Mouse (Mus musculus): ENCODE measurements around the gene Dennd1a. TPM values are rescaled to one million over a fixed set of nuclear protein-coding genes. Genes with fewer than 3 reads are reported as not detected.

Dennd1a gene
- polyA plus RNA-seq, 1 experiment from 2014 or later: 18.1 TPM

DNA sequence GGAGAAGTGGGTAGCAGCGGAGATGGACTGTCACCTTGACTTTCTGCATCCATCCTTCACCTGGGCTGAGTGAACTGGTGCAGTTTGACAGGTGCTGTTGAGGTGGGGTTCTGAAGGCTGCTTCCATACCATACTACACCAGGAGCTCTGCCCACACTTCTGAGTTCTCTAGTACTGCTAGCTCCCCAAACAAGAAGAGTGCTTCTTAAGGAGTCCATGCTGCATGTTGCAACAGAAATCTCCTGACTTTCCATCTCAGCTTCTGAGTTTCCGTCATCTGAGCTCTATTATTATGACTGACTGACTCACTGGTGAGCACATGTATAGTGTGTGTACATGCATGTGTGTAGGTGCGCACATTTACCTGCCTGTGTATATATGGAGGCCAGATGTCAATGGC is 449.6 kb downstream of the Dennd1a start:
- Histone ChIP-seq H3K27ac (replicated peaks) (no peak overlapping the region), H3K9me3 (no peaks in the 10 kb centered on the region), H3K4me2 (replicated peaks) (no peak overlapping the region), H3K4me1 (peaks cover 22% of the 10 kb centered on the region), H3K9ac (replicated peaks) (no peak overlapping the region), H3K4me3 (no peak overlapping the region), H3K36me3 (0 out of 2 replicates have a peak, but pooled peaks cover 3% of the 10 kb centered on the region), H3K27me3 (no peaks in the 10 kb centered on the region)
- no peak for ATAC-seq (replicated peaks)
- 98% methylated on average over 3 of the region's 3 CpGs for WGBS

DNA sequence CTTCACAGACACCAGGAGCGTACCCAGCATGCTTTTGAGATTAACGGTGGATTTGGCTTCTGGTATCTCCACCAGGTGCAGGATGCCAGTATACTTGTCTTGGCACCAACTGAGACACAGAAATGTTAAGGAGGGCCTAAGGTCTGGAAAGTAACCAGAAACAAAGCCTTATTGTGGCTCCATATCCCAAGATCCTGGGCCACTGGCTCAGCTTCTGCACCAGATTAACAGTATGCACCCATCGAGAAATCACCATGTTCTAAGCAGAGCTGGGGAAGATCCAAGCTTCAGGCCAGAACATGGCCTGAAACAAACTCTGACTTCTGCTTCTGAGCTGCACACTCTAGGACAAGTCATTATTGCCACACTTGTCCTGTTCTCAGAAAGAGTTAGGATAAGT is 450.3 kb downstream of the Dennd1a start:
- Histone ChIP-seq H3K27ac (replicated peaks) (no peak overlapping the region), H3K4me3 (no peak overlapping the region), H3K4me1 (peaks cover 21% of the 10 kb centered on the region), H3K4me2 (replicated peaks) (no peak overlapping the region), H3K9me3 (no peaks in the 10 kb centered on the region), H3K9ac (replicated peaks) (no peak overlapping the region), H3K27me3 (no peaks in the 10 kb centered on the region), H3K36me3 (0 out of 2 replicates have a peak, but pooled peaks cover 3% of the 10 kb centered on the region)
- ATAC-seq (replicated peaks): no peak
- WGBS: 93% methylated on average over 3 of the region's 3 CpGs

DNA sequence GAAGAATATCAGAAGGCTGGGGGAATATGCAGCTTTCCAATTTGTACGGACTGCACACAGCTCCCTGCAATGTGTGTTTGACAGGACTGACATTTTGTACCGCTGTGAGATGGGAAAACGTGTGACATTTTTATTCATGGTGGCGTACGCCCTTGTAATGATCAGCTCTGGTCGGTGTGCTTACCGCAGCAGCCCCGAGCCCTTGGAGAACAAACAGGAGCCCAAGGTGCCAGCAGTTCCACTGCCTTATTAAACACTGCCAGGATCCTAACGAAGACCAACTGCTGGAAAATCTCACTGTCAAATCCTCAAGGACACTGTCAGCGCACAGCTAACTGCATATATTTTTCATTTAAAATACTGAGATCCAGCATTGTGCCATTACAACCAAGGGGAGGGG is 454.9 kb downstream of the Dennd1a start:
- ATAC-seq (replicated peaks): no peak
- no peaks in the 10 kb centered on the region for H3K27me3 ChIP-seq
- no peaks in the 10 kb centered on the region for H3K36me3 ChIP-seq
- H3K9ac ChIP-seq (replicated peaks): no peak overlapping the region
- H3K9me3 ChIP-seq: no peaks in the 10 kb centered on the region
- no peak overlapping the region for H3K27ac ChIP-seq (replicated peaks)
- H3K4me3 ChIP-seq: no peak overlapping the region
- WGBS: 29% methylated on average over 10 of the region's 10 CpGs
- H3K4me2 ChIP-seq (replicated peaks): no peak overlapping the region
- H3K4me1 ChIP-seq: peaks cover 28% of the 10 kb centered on the region

DNA sequence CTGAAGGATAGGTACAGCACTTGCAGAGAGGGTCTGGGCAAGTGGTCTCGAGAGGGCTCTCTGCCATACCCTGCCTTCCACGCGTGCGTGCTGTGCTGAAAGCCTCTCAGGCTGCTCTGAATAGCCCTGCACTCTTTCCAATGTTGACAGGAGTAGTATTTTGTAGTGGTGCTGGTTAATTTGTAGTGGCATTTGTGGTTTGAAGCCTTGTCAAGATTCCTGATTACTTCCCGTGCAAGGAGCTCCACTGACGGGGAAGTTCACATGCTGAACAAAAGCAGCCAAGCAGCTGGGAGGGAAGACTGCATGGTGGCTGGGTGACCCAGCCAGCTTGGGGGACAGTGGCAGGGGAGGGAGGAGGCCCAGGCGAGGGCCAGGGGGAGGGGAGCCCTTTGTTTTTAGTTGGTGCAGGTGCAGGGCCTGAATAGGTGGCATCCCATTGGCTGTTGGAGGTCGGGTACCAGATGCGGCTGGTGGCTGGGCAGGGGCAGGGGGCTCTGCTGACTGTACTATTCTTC is 457.4 kb downstream of the Dennd1a start:
- Histone ChIP-seq H3K9ac (replicated peaks) (no peak overlapping the region), H3K4me1 (peaks cover 28% of the 10 kb centered on the region), H3K27me3 (no peaks in the 10 kb centered on the region), H3K27ac (replicated peaks) (peak overlapping the region; percentile 70), H3K4me3 (no peak overlapping the region), H3K36me3 (no peaks in the 10 kb centered on the region), H3K9me3 (no peaks in the 10 kb centered on the region), H3K4me2 (replicated peaks) (no peak overlapping the region)
- ATAC-seq (replicated peaks): peak; percentile 71
- 9% methylated on average over 9 of the region's 9 CpGs for WGBS

DNA sequence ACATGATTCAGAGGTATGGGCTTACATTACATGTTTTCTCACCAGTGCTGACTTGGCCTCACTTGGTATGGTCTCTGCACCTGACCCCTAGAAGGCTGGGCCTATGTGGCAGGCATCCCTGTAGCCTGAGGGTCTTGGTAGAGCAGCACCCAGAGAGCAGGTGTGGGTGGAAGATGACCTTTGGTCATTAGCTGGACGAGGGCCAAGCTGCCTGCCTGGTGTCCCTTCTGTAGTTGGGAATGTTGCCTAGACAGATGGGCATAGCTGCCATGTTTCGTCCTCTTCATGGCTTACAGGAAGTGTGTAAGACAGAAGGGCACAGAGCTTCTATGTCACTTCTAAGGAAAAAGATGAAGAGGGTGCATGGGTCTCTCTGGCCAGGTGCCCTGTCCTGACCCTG is 463.4 kb downstream of the Dennd1a start:
- WGBS: 88% methylated on average over 2 of the region's 2 CpGs
- H3K4me3 ChIP-seq: no peak overlapping the region
- no peak overlapping the region for H3K4me2 ChIP-seq (replicated peaks)
- no peaks in the 10 kb centered on the region for H3K36me3 ChIP-seq
- H3K27me3 ChIP-seq: no peaks in the 10 kb centered on the region
- H3K9me3 ChIP-seq: no peaks in the 10 kb centered on the region
- no peak for ATAC-seq (replicated peaks)
- H3K4me1 ChIP-seq: peaks cover 16% of the 10 kb centered on the region
- H3K9ac ChIP-seq (replicated peaks): no peak overlapping the region
- H3K27ac ChIP-seq (replicated peaks): no peak overlapping the region

DNA sequence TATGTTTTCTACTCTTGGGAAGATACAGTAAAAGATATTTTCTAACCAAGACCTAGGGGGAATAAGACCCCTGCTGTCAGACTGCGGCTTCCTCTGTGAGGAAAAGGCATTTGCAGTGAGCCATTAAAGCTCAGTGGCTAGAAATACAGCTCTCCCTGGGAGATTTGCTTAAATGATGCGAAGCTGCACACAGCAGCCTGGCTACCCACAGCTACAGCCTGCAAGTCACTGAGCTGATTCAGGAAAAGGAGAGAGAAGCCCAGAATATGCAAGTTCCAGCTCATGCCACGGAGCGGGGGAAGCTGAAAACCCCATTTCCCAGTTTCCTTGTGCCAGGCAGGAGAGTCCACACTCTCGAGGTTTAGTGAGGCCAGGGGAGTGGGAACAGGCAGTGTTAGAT is 465.1 kb downstream of the Dennd1a start:
- 54% methylated on average over 5 of the region's 5 CpGs for WGBS
- no peak overlapping the region for H3K4me3 ChIP-seq
- no peak overlapping the region for H3K9ac ChIP-seq (replicated peaks)
- no peak overlapping the region for H3K27ac ChIP-seq (replicated peaks)
- no peak overlapping the region for H3K4me2 ChIP-seq (replicated peaks)
- no peaks in the 10 kb centered on the region for H3K27me3 ChIP-seq
- H3K4me1 ChIP-seq: peaks cover 28% of the 10 kb centered on the region
- no peak for ATAC-seq (replicated peaks)
- H3K36me3 ChIP-seq: no peaks in the 10 kb centered on the region
- H3K9me3 ChIP-seq: no peaks in the 10 kb centered on the region

DNA sequence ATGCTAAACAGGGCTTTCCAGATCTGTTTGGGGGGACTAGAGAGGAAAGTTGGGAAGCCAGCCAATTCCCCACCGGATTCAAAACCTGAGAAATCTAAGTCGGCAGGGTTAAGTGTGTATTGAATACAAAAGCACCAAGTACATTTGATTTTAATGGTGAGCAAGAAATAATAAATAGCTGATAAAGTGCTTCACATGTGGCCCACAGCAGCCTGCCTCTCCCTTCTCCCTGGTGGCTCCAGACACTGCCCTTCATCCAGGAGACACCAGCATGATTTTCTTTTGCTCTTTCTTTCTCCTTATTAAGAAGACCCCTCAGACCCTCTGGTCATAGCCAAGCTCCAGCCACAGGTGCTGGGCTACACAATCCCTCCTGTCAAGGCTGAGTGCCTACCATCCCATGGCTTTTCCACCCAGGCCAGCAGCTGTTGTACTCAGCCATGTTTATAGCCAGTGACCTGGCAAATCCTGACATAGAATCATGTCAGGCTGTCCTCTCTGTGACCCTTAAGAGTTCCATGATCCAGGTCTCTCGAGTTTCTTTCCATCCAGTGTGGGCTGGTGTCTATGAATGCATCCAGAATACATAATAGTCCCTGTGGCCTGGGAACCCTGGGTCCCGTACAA is 467.6 kb downstream of the Dennd1a start:
- Histone ChIP-seq H3K27ac (replicated peaks) (peak overlapping the region; percentile 75), H3K4me2 (replicated peaks) (no peak overlapping the region), H3K36me3 (no peaks in the 10 kb centered on the region), H3K27me3 (no peaks in the 10 kb centered on the region), H3K4me1 (peaks cover 35% of the 10 kb centered on the region), H3K9me3 (no peaks in the 10 kb centered on the region), H3K4me3 (no peak overlapping the region), H3K9ac (replicated peaks) (no peak overlapping the region)
- WGBS: 22% methylated on average over 4 of the region's 4 CpGs
- no peak for ATAC-seq (replicated peaks)

DNA sequence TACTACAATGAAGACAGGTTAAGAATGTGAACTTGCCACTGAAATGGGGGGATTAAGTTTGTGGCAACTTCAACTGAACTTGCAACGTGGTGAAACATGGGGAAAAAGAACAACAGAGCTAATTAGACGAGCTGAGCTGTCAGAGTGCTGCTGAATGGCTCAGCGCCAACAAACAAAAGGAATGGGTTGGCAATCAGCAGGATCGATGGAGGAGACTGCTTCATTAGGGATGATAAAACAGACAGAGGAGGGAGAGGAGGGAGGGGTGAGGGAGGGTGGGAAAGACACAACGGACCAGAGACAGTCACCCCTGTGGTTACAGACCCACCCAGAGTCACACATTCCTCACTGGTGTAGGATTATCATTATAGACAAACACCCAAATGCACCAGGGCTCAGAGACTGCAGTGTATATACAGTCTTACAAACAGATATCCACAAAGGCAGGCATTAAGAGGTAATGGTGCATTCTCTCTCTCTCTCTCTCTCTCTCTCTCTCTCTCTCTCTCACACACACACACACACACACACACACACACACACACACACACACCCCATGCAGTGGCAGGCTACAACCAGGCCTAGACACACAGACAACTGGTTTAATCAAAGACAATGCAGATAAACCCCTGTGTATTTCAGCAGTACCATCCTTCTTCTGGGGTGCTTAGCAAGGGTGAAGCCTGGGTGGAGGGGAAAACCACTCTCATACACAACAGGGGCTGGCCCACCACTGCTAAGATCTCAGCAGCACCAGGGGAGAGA is 468.2 kb downstream of the Dennd1a start:
- ATAC-seq (replicated peaks): peak; percentile 66
- Histone ChIP-seq H3K4me2 (replicated peaks) (no peak overlapping the region), H3K4me1 (peaks cover 35% of the 10 kb centered on the region), H3K27me3 (no peaks in the 10 kb centered on the region), H3K4me3 (no peak overlapping the region), H3K9ac (replicated peaks) (no peak overlapping the region), H3K36me3 (no peaks in the 10 kb centered on the region), H3K9me3 (no peaks in the 10 kb centered on the region), H3K27ac (replicated peaks) (peak overlapping the region; percentile 75)
- WGBS: 2% methylated on average over 5 of the region's 5 CpGs

DNA sequence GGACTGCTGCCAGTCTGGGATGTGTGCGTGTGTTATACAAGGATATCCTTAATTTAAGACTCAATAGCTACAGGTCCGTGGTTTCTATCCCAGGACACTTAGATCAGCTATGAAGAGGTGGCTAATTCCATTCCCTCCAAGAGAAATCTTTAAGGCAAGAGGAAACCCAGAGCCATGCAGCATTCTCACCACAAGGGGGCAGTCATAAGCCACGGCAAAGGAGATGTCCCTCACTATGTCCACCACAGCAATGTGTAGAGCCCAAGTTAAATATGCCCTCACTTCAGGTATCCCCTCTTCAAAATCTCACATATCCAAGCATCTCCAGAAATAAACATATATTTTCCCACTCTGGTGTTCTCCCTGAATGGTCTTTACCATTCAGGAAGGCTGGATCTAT is 471.5 kb downstream of the Dennd1a start:
- H3K4me1 ChIP-seq: peaks cover 43% of the 10 kb centered on the region
- no peak; the same call in 1 of the 2 replicates for ATAC-seq (replicated peaks)

DNA sequence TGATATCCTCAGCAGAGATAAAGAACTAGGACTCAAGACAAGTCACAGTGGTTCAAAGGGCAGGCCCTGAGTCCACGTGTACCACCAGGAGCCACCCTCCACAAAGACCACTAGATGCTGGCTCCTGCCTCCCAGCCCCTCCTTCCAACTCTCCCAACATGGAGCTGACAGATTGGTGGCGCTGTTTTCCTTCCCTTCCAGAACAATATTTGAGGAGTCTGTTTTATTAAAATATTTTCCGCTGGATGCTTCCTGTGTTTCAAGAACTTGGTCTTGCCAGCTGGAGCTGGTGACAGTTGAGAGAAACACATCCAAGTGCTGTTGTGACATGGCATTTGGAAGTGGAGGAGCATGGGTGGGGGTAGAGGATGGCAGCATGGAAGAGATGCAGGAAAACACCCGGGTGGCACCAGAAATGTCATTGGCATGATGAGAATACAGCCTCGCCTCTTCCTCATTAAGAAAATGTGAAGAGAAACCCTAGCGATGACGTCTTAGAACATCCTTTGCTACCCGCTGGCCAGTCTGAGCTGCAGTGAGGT is 472.3 kb downstream of the Dennd1a start:
- WGBS: 65% methylated on average over 8 of the region's 8 CpGs
- peaks cover 39% of the 10 kb centered on the region for H3K4me1 ChIP-seq
- no peaks in the 10 kb centered on the region for H3K27me3 ChIP-seq
- no peaks in the 10 kb centered on the region for H3K36me3 ChIP-seq
- H3K9me3 ChIP-seq: no peaks in the 10 kb centered on the region
- no peak overlapping the region for H3K27ac ChIP-seq (replicated peaks)
- no peak overlapping the region for H3K4me3 ChIP-seq
- no peak overlapping the region for H3K9ac ChIP-seq (replicated peaks)
- H3K4me2 ChIP-seq (replicated peaks): no peak overlapping the region
- no peak; the same call in 1 of the 2 replicates for ATAC-seq (replicated peaks)

More for the DNA sequence above, 471.5 kb downstream of the Dennd1a start:
- no peak overlapping the region for H3K4me2 ChIP-seq (replicated peaks)
- H3K9ac ChIP-seq (replicated peaks): no peak overlapping the region
- H3K9me3 ChIP-seq: no peaks in the 10 kb centered on the region
- H3K4me3 ChIP-seq: no peak overlapping the region
- 5% methylated on average over 3 of the region's 3 CpGs for WGBS
- H3K36me3 ChIP-seq: no peaks in the 10 kb centered on the region
- H3K27ac ChIP-seq (replicated peaks): no peak overlapping the region
- H3K27me3 ChIP-seq: no peaks in the 10 kb centered on the region

DNA sequence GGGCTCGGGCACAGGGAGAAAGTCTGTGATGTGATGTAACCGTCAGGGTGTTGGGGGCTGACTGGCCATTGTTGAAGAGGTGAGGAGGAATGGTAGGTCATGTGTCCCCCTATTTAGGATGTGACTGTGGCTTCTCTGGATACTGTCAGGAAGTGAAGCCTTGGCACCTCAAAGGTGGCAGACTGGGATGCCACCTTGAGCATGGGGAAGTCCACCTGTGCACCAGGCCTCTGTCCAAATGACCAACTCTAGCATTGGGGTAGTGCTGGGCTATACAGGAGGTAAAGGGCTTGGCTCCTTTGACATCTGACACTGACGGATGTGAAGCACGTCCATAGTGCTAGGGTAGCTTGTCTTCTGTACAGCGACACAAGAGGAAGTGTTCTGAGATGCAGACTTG is 474.8 kb downstream of the Dennd1a start:
- H3K27me3 ChIP-seq: no peaks in the 10 kb centered on the region
- 90% methylated on average over 5 of the region's 5 CpGs for WGBS
- no peak overlapping the region for H3K4me2 ChIP-seq (replicated peaks)
- H3K9ac ChIP-seq (replicated peaks): no peak overlapping the region
- H3K9me3 ChIP-seq: no peaks in the 10 kb centered on the region
- H3K4me3 ChIP-seq: no peak overlapping the region
- peaks cover 15% of the 10 kb centered on the region for H3K4me1 ChIP-seq
- no peak overlapping the region for H3K27ac ChIP-seq (replicated peaks)
- no peaks in the 10 kb centered on the region for H3K36me3 ChIP-seq
- ATAC-seq (replicated peaks): no peak

DNA sequence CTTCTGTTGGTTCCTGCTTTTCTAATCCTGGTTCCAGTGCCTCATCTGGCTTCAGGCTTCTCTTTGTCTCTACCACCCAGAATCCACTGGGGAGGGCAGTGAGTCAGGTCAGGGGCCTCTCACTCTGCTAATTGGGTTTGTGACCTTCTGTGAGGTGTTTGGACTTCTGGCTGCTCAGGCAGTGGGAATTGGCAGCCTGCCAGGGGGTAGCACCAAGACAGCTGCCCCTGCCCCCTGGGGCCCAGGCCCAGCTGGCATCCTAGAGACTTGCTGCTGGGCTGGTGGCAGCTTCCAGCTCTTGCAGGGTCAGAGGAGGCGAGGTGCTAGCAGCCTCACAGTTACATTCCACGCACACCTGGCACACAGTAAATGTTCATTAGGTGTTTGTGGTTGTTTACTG is 475.5 kb downstream of the Dennd1a start:
- no peak for ATAC-seq (replicated peaks)
- no peaks in the 10 kb centered on the region for H3K9me3 ChIP-seq
- H3K9ac ChIP-seq (replicated peaks): no peak overlapping the region
- no peaks in the 10 kb centered on the region for H3K27me3 ChIP-seq
- peaks cover 15% of the 10 kb centered on the region; the same call in 1 of the 2 replicates for H3K4me1 ChIP-seq
- WGBS: 55% methylated on average over 2 of the region's 2 CpGs
- no peak overlapping the region for H3K4me2 ChIP-seq (replicated peaks)
- no peak overlapping the region for H3K27ac ChIP-seq (replicated peaks)
- H3K4me3 ChIP-seq: no peak overlapping the region
- H3K36me3 ChIP-seq: no peaks in the 10 kb centered on the region

All from forebrain, embryonic 15.5 days (tissue).